Mouse (Mus musculus): ENCODE results near the gene Cpn1. TPM values are rescaled to one million over a fixed set of nuclear protein-coding genes. Genes with fewer than 3 reads are reported as not detected.

Gene Cpn1
- polyA plus RNA-seq, 1 experiment, result not detected

- 61% methylated on average over 1 of the region's 1 CpGs for WGBS
- H3K4me1 ChIP-seq (ENCODE audit: control insufficient read depth, insufficient read depth, low read length), result no peaks in the 10 kb centered on the region
- H3K4me3 ChIP-seq (replicated peaks; ENCODE audit: control insufficient read depth, low read depth, low read length), result no peak overlapping the region
- TF ChIP-seq POLR2A (IDR thresholded peaks at IDR 0.05; ENCODE audit: borderline replicate concordance, control insufficient read depth, low read depth, low read length), result no peak
- TF ChIP-seq CTCF (IDR thresholded peaks at IDR 0.05; ENCODE audit: control insufficient read depth, insufficient read depth, low read length), result no peak
- H3K27ac ChIP-seq (ENCODE audit: control insufficient read depth, insufficient read depth, low read depth, low read length, poor library complexity), result no peak overlapping the region
Measured at GRCm38 (mm10) chr19:44000061-44000460, 13.7 kb upstream of the Cpn1 start.

GRCm38 (mm10) chr19:43998802-43999527, 12.6 kb upstream of the Cpn1 start:
- Histone ChIP-seq H3K27ac (ENCODE audit: control insufficient read depth, insufficient read depth, low read depth, low read length, poor library complexity) (no peak overlapping the region), H3K4me3 (replicated peaks; ENCODE audit: control insufficient read depth, low read depth, low read length) (no peak overlapping the region), H3K4me1 (ENCODE audit: control insufficient read depth, insufficient read depth, low read length) (no peaks in the 10 kb centered on the region)
- WGBS, result 77% methylated on average over 11 of the region's 11 CpGs
- TF ChIP-seq CTCF (IDR thresholded peaks at IDR 0.05; ENCODE audit: control insufficient read depth, insufficient read depth, low read length), result no peak
- no peak for TF ChIP-seq POLR2A (IDR thresholded peaks at IDR 0.05; ENCODE audit: borderline replicate concordance, control insufficient read depth, low read depth, low read length)

- H3K4me1 ChIP-seq (ENCODE audit: control insufficient read depth, insufficient read depth, low read length), result no peaks in the 10 kb centered on the region
- H3K27ac ChIP-seq (ENCODE audit: control insufficient read depth, insufficient read depth, low read depth, low read length, poor library complexity), result no peak overlapping the region
- TF ChIP-seq CTCF (IDR thresholded peaks at IDR 0.05; ENCODE audit: control insufficient read depth, insufficient read depth, low read length), result no peak
- no peak for TF ChIP-seq POLR2A (IDR thresholded peaks at IDR 0.05; ENCODE audit: borderline replicate concordance, control insufficient read depth, low read depth, low read length)
- no peak overlapping the region for H3K4me3 ChIP-seq (replicated peaks; ENCODE audit: control insufficient read depth, low read depth, low read length)
- WGBS, result 78% methylated on average over 10 of the region's 10 CpGs
Measured at GRCm38 (mm10) chr19:43998101-43998500, 11.7 kb upstream of the Cpn1 start.

GRCm38 (mm10) chr19:43995427-43995826, 9.1 kb upstream of the Cpn1 start:
- TF ChIP-seq POLR2A (IDR thresholded peaks at IDR 0.05; ENCODE audit: borderline replicate concordance, control insufficient read depth, low read depth, low read length), result no peak
- TF ChIP-seq CTCF (IDR thresholded peaks at IDR 0.05; ENCODE audit: control insufficient read depth, insufficient read depth, low read length), result no peak
- 80% methylated on average over 7 of the region's 7 CpGs for WGBS
- Histone ChIP-seq H3K4me1 (ENCODE audit: control insufficient read depth, insufficient read depth, low read length) (no peaks in the 10 kb centered on the region), H3K27ac (ENCODE audit: control insufficient read depth, insufficient read depth, low read depth, low read length, poor library complexity) (no peak overlapping the region), H3K4me3 (replicated peaks; ENCODE audit: control insufficient read depth, low read depth, low read length) (no peak overlapping the region)

GRCm38 (mm10) chr19:43992464-43992863, 6.1 kb upstream of the Cpn1 start:
- Histone ChIP-seq H3K4me1 (ENCODE audit: control insufficient read depth, insufficient read depth, low read length) (no peaks in the 10 kb centered on the region), H3K4me3 (replicated peaks; ENCODE audit: control insufficient read depth, low read depth, low read length) (no peak overlapping the region), H3K27ac (ENCODE audit: control insufficient read depth, insufficient read depth, low read depth, low read length, poor library complexity) (no peak overlapping the region)
- TF ChIP-seq CTCF (IDR thresholded peaks at IDR 0.05; ENCODE audit: control insufficient read depth, insufficient read depth, low read length) (no peak), POLR2A (IDR thresholded peaks at IDR 0.05; ENCODE audit: borderline replicate concordance, control insufficient read depth, low read depth, low read length) (no peak)
- WGBS, result 70% methylated on average over 4 of the region's 4 CpGs

GRCm38 (mm10) chr19:43990362-43990761, 4.0 kb upstream of the Cpn1 start:
- Histone ChIP-seq H3K4me3 (replicated peaks; ENCODE audit: control insufficient read depth, low read depth, low read length) (no peak overlapping the region), H3K27ac (ENCODE audit: control insufficient read depth, insufficient read depth, low read depth, low read length, poor library complexity) (no peak overlapping the region), H3K4me1 (ENCODE audit: control insufficient read depth, insufficient read depth, low read length) (no peaks in the 10 kb centered on the region)
- TF ChIP-seq POLR2A (IDR thresholded peaks at IDR 0.05; ENCODE audit: borderline replicate concordance, control insufficient read depth, low read depth, low read length), result no peak
- no peak for TF ChIP-seq CTCF (IDR thresholded peaks at IDR 0.05; ENCODE audit: control insufficient read depth, insufficient read depth, low read length)
- WGBS, result 78% methylated on average over 8 of the region's 8 CpGs

GRCm38 (mm10) chr19:43981992-43982391, 4.4 kb downstream of the Cpn1 start:
- Histone ChIP-seq H3K4me3 (replicated peaks; ENCODE audit: control insufficient read depth, low read depth, low read length) (no peak overlapping the region), H3K4me1 (ENCODE audit: control insufficient read depth, insufficient read depth, low read length) (no peaks in the 10 kb centered on the region), H3K27ac (ENCODE audit: control insufficient read depth, insufficient read depth, low read depth, low read length, poor library complexity) (no peak overlapping the region)
- TF ChIP-seq CTCF (IDR thresholded peaks at IDR 0.05; ENCODE audit: control insufficient read depth, insufficient read depth, low read length) (no peak), POLR2A (IDR thresholded peaks at IDR 0.05; ENCODE audit: borderline replicate concordance, control insufficient read depth, low read depth, low read length) (no peak)
- 72% methylated on average over 5 of the region's 5 CpGs for WGBS

- Histone ChIP-seq H3K4me1 (ENCODE audit: control insufficient read depth, insufficient read depth, low read length) (no peaks in the 10 kb centered on the region), H3K4me3 (replicated peaks; ENCODE audit: control insufficient read depth, low read depth, low read length) (no peak overlapping the region), H3K27ac (ENCODE audit: control insufficient read depth, insufficient read depth, low read depth, low read length, poor library complexity) (no peak overlapping the region)
- WGBS, result 87% methylated on average over 17 of the region's 17 CpGs
- no peak for TF ChIP-seq POLR2A (IDR thresholded peaks at IDR 0.05; ENCODE audit: borderline replicate concordance, control insufficient read depth, low read depth, low read length)
Measured at GRCm38 (mm10) chr19:43980711-43981110, 5.6 kb downstream of the Cpn1 start.

- TF ChIP-seq CTCF (IDR thresholded peaks at IDR 0.05; ENCODE audit: control insufficient read depth, insufficient read depth, low read length), result no peak
- TF ChIP-seq POLR2A (IDR thresholded peaks at IDR 0.05; ENCODE audit: borderline replicate concordance, control insufficient read depth, low read depth, low read length), result no peak
- WGBS, result 61% methylated on average over 3 of the region's 3 CpGs
- H3K4me1 ChIP-seq (ENCODE audit: control insufficient read depth, insufficient read depth, low read length), result no peaks in the 10 kb centered on the region
Measured at GRCm38 (mm10) chr19:43977799-43978198, 8.6 kb downstream of the Cpn1 start.

More at GRCm38 (mm10) chr19:43977799-43978198, 8.6 kb downstream of the Cpn1 start:
- no peak overlapping the region for H3K4me3 ChIP-seq (replicated peaks; ENCODE audit: control insufficient read depth, low read depth, low read length)
- no peak overlapping the region for H3K27ac ChIP-seq (ENCODE audit: control insufficient read depth, insufficient read depth, low read depth, low read length, poor library complexity)
